Mouse (Mus musculus) erythroblast, embryonic 14.5 days (primary cell): ENCODE results near the gene Mdp1. TPM values are rescaled to one million over a fixed set of nuclear protein-coding genes. Genes with fewer than 3 reads are reported as not detected.

Experiments used
- H3K27me3 ChIP-seq: 2 replicates; pipeline ENCODE4 v1.6.1; 2012; ENCODE audit warnings: inconsistent platforms; ENCODE audit not compliant: control insufficient read depth
- H3K36me3 ChIP-seq: 2 replicates; pipeline ENCODE4 v1.6.1; 2012; ENCODE audit warnings: mild to moderate bottlenecking, inconsistent platforms; ENCODE audit not compliant: control insufficient read depth
- H3K4me1 ChIP-seq: 2 replicates; pipeline ENCODE4 v1.6.1; 2012; ENCODE audit warnings: inconsistent platforms; ENCODE audit not compliant: control insufficient read depth
- H3K4me3 ChIP-seq: replicated peaks from 2 replicates; pipeline ENCODE3; 2012; ENCODE audit warnings: moderate library complexity, mild to moderate bottlenecking, inconsistent platforms
- H3K9me3 ChIP-seq: 2 replicates; pipeline ENCODE4 v1.6.1; 2012; ENCODE audit warnings: low read length, inconsistent platforms, mixed read lengths; ENCODE audit not compliant: control insufficient read depth
- GATA1 ChIP-seq: IDR thresholded peaks from 2 replicates; pipeline ENCODE4 v1.6.1; 2012; ENCODE audit warnings: low read length, inconsistent platforms, mixed read lengths
- TAL1 ChIP-seq: IDR thresholded peaks from 3 replicates; pipeline ENCODE4 v1.6.1; 2012; ENCODE audit warnings: low read length, inconsistent platforms, mixed read lengths
- polyA plus RNA-seq: library from polyadenylated mRNA; stranded (reverse); fragments of >175 nt; gene quantifications from 2 replicates; pipeline ENCODE4 v1.2.3, GENCODE M21; 2012

The Mdp1 gene
- polyA plus RNA-seq, 1 experiment: 1.0 TPM

DNA sequence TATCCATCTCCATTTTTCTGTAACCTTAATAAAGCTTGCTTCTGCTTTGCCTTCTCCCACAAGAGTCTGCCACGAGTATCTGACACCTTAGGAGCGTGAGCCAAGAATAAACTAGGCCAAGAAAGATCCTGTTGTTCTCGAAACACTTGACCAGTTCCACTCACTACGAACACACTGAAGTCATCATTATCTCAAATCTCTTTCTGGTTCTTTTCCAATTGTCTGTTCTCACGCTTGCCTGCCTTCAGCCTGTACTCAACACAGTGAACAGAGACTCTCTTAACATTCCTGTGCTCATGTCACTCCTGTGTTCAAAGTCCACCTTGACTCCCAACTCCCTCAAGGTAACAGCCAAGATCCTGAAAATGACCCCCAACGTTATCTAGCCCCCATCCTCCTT, 47.0 kb downstream of the Mdp1 start:
- Histone ChIP-seq H3K27me3 (no peaks in the 10 kb centered on the region), H3K4me3 (no peak overlapping the region), H3K36me3 (peaks cover 26% of the 10 kb centered on the region), H3K9me3 (no peaks in the 10 kb centered on the region), H3K4me1 (peaks cover 53% of the 10 kb centered on the region)
- TF ChIP-seq GATA1: no peak
- no peak for TF ChIP-seq TAL1

DNA sequence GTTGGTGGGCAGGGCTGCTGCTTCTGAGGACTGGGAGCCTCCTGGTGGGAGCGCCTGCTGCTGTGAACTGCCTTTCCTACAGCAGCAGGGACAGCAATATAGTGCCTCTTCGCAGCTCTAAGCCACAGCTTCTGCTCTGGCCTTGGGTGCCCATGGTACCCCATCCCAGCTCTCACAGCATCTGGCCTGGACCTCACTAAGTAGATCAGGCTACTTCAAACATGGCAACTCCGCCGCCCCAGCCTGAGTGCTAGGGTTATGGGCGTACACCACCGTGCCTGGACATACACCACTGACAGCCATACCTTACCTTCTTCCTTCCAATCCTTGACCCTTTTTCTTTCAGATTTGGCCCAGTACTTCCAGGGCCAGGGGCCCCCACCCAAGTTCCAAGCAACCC, 52.0 kb downstream of the Mdp1 start:
- Histone ChIP-seq H3K4me3 (no peak overlapping the region), H3K9me3 (no peaks in the 10 kb centered on the region), H3K4me1 (peaks cover 54% of the 10 kb centered on the region), H3K36me3 (peaks cover 68% of the 10 kb centered on the region), H3K27me3 (no peaks in the 10 kb centered on the region)
- TF ChIP-seq GATA1 (no peak), TAL1 (no peak)

Other genes with a start within 250 kb of the Mdp1 start
- 9.0 and 11.6 TPM in 2 replicates for gene Dhrs4, start 181.8 kb downstream of the Mdp1 start, polyA plus RNA-seq
- gene Carmil3, start 169.9 kb downstream of the Mdp1 start, polyA plus RNA-seq: 0.03 TPM in 1 of 2 replicates, not detected in the other
- not detected in 2 replicates for gene Cpne6, start 150.1 kb downstream of the Mdp1 start, polyA plus RNA-seq
- gene Nrl, start 135.5 kb downstream of the Mdp1 start, polyA plus RNA-seq: 0.01 TPM in 1 of 2 replicates, not detected in the other
- 6.1 and 9.3 TPM in 2 replicates for gene Pck2, start 120.2 kb downstream of the Mdp1 start, polyA plus RNA-seq
- 3.5 and 4.3 TPM in 2 replicates for gene Dcaf11, start 100.5 kb downstream of the Mdp1 start, polyA plus RNA-seq
- gene A730061H03Rik, start 100.1 kb downstream of the Mdp1 start, polyA plus RNA-seq: not detected in 2 replicates
- gene Fitm1, start 84.9 kb downstream of the Mdp1 start, polyA plus RNA-seq: not detected in 2 replicates
- 3.2 and 4.3 TPM in 2 replicates for gene Psme1, start 82.4 kb downstream of the Mdp1 start, polyA plus RNA-seq
- 3.5 and 3.8 TPM in 2 replicates for gene Emc9, start 75.2 kb downstream of the Mdp1 start, polyA plus RNA-seq
- gene Psme2, start 69.4 kb downstream of the Mdp1 start, polyA plus RNA-seq: 4.4 and 7.0 TPM in 2 replicates
- gene Rnf31, start 68.8 kb downstream of the Mdp1 start, polyA plus RNA-seq: 0.86 and 1.1 TPM in 2 replicates
- 3.3 and 4.8 TPM in 2 replicates for gene Irf9, start 56.9 kb downstream of the Mdp1 start, polyA plus RNA-seq
- gene Rec8, start 42.5 kb downstream of the Mdp1 start, polyA plus RNA-seq: 0.14 and 0.15 TPM in 2 replicates
- 2.2 and 2.9 TPM in 2 replicates for gene Ipo4, start 24.6 kb downstream of the Mdp1 start, polyA plus RNA-seq
- gene Gm49378, start 22.6 kb downstream of the Mdp1 start, polyA plus RNA-seq: 0.01 and 0.44 TPM in 2 replicates
- gene Tm9sf1, start 16.7 kb downstream of the Mdp1 start, polyA plus RNA-seq: 1.1 and 1.7 TPM in 2 replicates
- gene Tssk4, start 10.3 kb downstream of the Mdp1 start, polyA plus RNA-seq: 0.05 TPM in 1 of 2 replicates, not detected in the other
- 1.9 and 2.5 TPM in 2 replicates for gene Gmpr2, start 11.4 kb upstream of the Mdp1 start, polyA plus RNA-seq
- gene Nedd8, start 11.6 kb upstream of the Mdp1 start, polyA plus RNA-seq: 6.8 and 9.0 TPM in 2 replicates
- gene Tinf2, start 21.3 kb upstream of the Mdp1 start, polyA plus RNA-seq: 3.6 and 4.0 TPM in 2 replicates
- 0.03 and 0.05 TPM in 2 replicates for gene Tgm1, start 53.4 kb upstream of the Mdp1 start, polyA plus RNA-seq
- gene Rabggta, start 61.8 kb upstream of the Mdp1 start, polyA plus RNA-seq: 0.28 and 0.46 TPM in 2 replicates
- 0.64 TPM in 1 of 2 replicates, not detected in the other for gene Dhrs1, start 85.2 kb upstream of the Mdp1 start, polyA plus RNA-seq
- gene Nop9, start 85.2 kb upstream of the Mdp1 start, polyA plus RNA-seq: 1.1 and 1.5 TPM in 2 replicates
- 0.08 and 0.22 TPM in 2 replicates for gene Cideb, start 98.0 kb upstream of the Mdp1 start, polyA plus RNA-seq
- gene Ltb4r2, start 100.9 kb upstream of the Mdp1 start, polyA plus RNA-seq: not detected in 2 replicates
- gene Ltb4r1, start 105.5 kb upstream of the Mdp1 start, polyA plus RNA-seq: 0.08 and 0.13 TPM in 2 replicates
- 0.02 TPM in 1 of 2 replicates, not detected in the other for gene Adcy4, start 123.6 kb upstream of the Mdp1 start, polyA plus RNA-seq
- gene Ripk3, start 128.4 kb upstream of the Mdp1 start, polyA plus RNA-seq: 0.47 and 0.58 TPM in 2 replicates
- gene Nfatc4, start 162.6 kb upstream of the Mdp1 start, polyA plus RNA-seq: not detected in 2 replicates
- gene Nynrin, start 193.5 kb upstream of the Mdp1 start, polyA plus RNA-seq: 0.01 and 0.02 TPM in 2 replicates
- gene Cbln3, start 223.9 kb upstream of the Mdp1 start, polyA plus RNA-seq: 0.01 TPM in 1 of 2 replicates, not detected in the other
- gene Khnyn, start 224.4 kb upstream of the Mdp1 start, polyA plus RNA-seq: 1.3 and 1.9 TPM in 2 replicates
- 0.18 and 0.20 TPM in 2 replicates for gene Sdr39u1, start 239.8 kb upstream of the Mdp1 start, polyA plus RNA-seq